Mouse (Mus musculus): ENCODE measurements around the gene Yy2. TPM values are rescaled to one million over a fixed set of nuclear protein-coding genes. Genes with fewer than 3 reads are reported as not detected.

Gene Yy2
- polyA plus RNA-seq (2014; fragmentation: Nextera tagmentation; extraction: Ambion mirVana): 7.5 and 8.1 TPM in 2 replicates

DNA sequence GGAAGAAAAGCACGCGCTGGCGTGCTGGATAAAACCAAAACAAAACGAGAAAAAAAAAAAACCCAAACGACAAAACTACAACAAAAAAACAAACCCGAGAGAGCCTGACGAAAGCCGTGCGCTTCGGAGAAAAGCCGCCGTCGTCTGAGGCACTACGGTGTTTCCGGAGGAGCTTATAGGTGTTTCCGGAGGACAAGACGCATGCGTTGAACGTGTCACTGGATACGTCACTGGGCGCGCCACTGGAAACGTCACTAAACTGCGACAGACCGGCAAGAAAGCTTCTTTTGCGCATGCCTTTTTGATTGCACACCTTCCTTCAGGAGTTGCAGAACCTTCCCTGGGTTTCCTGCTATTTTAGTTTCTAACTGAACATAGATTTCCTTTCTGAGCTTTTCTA is at the start of gene Yy2:
TSS of gene Yy2 (minus strand) at position 146 of the 400 bp plus-strand sequence.
- Histone ChIP-seq H3K4me3 (ENCODE audit: low read depth, low read length) (no peak within 1 kb of the TSS), H3K9ac (ENCODE audit: low read length) (no peak within 1 kb of the TSS), H3K27me3 (ENCODE audit: control insufficient read depth, insufficient read depth, low read length) (no peaks in the 10 kb centered on the region), H3K4me2 (ENCODE audit: low read depth, severe bottlenecking) (no peak within 1 kb of the TSS), H3K4me1 (ENCODE audit: control insufficient read depth, insufficient read depth, low read length) (no peaks in the 10 kb centered on the region), H3K9me3 (ENCODE audit: control insufficient read depth, low read length) (no peaks in the 10 kb centered on the region), H3K36me3 (ENCODE audit: control insufficient read depth, insufficient read depth, low read length) (no peaks in the 10 kb centered on the region), H3K27ac (replicated peaks; ENCODE audit: low read depth, low read length) (no peak within 1 kb of the TSS)
- WGBS: 92% methylated on average over 26 of the region's 26 CpGs
- ATAC-seq (ENCODE audit: insufficient number of reproducible peaks, low FRiP score, low TSS enrichment, low read depth): no peak
- DNase-seq (ENCODE audit: low spot score): no peak

GRCm38 (mm10) chrX:157612894-157613293 is 44.1 kb upstream of the Yy2 start:
- no peak overlapping the region for H3K9ac ChIP-seq (ENCODE audit: low read length)
- H3K4me1 ChIP-seq (ENCODE audit: control insufficient read depth, insufficient read depth, low read length): no peaks in the 10 kb centered on the region
- 24% methylated on average over 32 of the region's 32 CpGs for WGBS
- DNase-seq (ENCODE audit: low spot score) (no peak), ATAC-seq (ENCODE audit: insufficient number of reproducible peaks, low FRiP score, low TSS enrichment, low read depth) (no peak)
- no peaks in the 10 kb centered on the region for H3K9me3 ChIP-seq (ENCODE audit: control insufficient read depth, low read length)
- peak overlapping the region; percentile 28; the same call in 1 of the 2 replicates for H3K4me2 ChIP-seq (ENCODE audit: low read depth, severe bottlenecking)
- no peaks in the 10 kb centered on the region for H3K36me3 ChIP-seq (ENCODE audit: control insufficient read depth, insufficient read depth, low read length)
- H3K27ac ChIP-seq (replicated peaks; ENCODE audit: low read depth, low read length): no peak overlapping the region
- H3K27me3 ChIP-seq (ENCODE audit: control insufficient read depth, insufficient read depth, low read length): no peaks in the 10 kb centered on the region
- H3K4me3 ChIP-seq (ENCODE audit: low read depth, low read length): no peak overlapping the region

DNA sequence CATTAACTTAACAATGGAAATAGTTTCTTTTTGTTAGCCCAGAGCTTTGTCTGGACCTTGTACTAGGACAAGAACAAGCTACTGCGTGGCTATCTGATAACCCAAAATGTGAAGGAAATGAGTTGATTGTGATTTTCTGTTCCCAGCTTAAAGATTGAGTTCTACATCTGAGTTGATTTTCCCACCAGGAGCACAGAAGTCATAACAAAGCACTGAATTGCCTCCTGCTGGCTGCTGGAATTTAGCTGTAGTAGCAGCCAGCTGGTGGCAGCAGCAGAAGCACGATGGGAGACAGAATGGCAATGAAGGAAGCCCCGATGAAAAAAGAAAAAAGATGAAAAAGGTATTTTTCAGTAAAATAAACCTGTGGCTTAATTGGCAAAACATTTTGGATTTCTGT is 32.7 kb upstream of the Yy2 start:
- 19% methylated on average over 3 of the region's 3 CpGs for WGBS
- no peak overlapping the region for H3K4me3 ChIP-seq (ENCODE audit: low read depth, low read length)
- H3K27ac ChIP-seq (replicated peaks; ENCODE audit: low read depth, low read length): no peak overlapping the region
- no peak for ATAC-seq (ENCODE audit: insufficient number of reproducible peaks, low FRiP score, low TSS enrichment, low read depth)
- H3K9ac ChIP-seq (ENCODE audit: low read length): no peak overlapping the region
- H3K4me1 ChIP-seq (ENCODE audit: control insufficient read depth, insufficient read depth, low read length): peaks cover 2% of the 10 kb centered on the region; the same call in 1 of the 2 replicates
- 0 out of 2 replicates have a peak, but pooled peaks cover 2% of the 10 kb centered on the region for H3K27me3 ChIP-seq (ENCODE audit: control insufficient read depth, insufficient read depth, low read length)
- no peak overlapping the region for H3K4me2 ChIP-seq (ENCODE audit: low read depth, severe bottlenecking)
- H3K9me3 ChIP-seq (ENCODE audit: control insufficient read depth, low read length): no peaks in the 10 kb centered on the region
- H3K36me3 ChIP-seq (ENCODE audit: control insufficient read depth, insufficient read depth, low read length): no peaks in the 10 kb centered on the region
- DNase-seq (ENCODE audit: low spot score): peak; percentile 38

DNA sequence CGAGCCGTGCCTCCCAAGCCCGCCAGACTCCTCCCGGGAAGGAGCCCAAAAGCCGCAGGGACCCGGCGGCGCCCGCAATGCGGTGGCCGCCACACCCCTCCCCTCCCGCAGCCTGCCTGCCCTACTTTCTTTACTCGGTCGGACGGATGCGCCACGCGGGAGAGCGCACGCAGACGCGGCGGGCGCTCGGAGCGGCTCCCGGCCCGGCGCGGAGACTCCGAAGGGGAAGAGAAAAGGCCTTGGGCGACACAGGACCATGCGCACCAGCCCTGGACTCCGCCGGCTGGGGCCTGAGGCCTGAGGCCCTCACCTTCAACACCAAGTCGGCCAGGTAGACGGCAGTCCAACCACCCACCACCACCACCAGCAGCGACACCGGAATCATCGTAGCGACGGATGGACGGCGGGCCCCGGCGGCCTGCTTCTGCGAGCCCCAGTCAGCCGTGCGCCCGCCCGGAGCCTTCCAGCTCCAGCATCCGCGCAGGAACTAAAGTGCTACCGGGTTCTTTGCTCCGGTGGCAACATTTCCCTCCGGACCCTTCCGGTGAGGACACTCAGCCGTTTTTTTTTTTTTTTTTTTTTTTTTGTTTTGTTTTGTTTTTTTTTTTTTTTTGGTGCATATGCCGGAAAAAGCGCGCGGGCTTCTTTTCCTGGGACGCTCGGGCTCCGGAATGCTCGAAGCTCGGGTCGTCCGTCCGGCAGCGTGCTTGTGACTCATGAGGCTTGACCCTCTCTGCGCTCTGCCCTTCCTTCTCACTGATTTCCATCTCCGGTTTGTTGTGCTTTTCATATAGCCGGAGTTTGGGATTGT is 29.6 kb upstream of the Yy2 start, which contains the start of gene Mbtps2:
TSS of gene Mbtps2 (minus strand) at position 530 of the 811 bp plus-strand sequence.
- peak within 1 kb of the TSS; percentile 43; the same call in 1 of the 2 replicates for H3K4me2 ChIP-seq (ENCODE audit: low read depth, severe bottlenecking)
- no peaks in the 10 kb centered on the region for H3K9me3 ChIP-seq (ENCODE audit: control insufficient read depth, low read length)
- H3K27ac ChIP-seq (replicated peaks; ENCODE audit: low read depth, low read length): peak within 1 kb of the TSS; percentile 91
- H3K36me3 ChIP-seq (ENCODE audit: control insufficient read depth, insufficient read depth, low read length): no peaks in the 10 kb centered on the region
- peak; percentile 81 for ATAC-seq (ENCODE audit: insufficient number of reproducible peaks, low FRiP score, low TSS enrichment, low read depth)
- 0 out of 2 replicates have a peak, but pooled peaks cover 2% of the 10 kb centered on the region for H3K27me3 ChIP-seq (ENCODE audit: control insufficient read depth, insufficient read depth, low read length)
- 12% methylated on average over 66 of the region's 74 CpGs for WGBS
- peak within 1 kb of the TSS; percentile 91 for H3K9ac ChIP-seq (ENCODE audit: low read length)
- H3K4me3 ChIP-seq (ENCODE audit: low read depth, low read length): peak within 1 kb of the TSS; percentile 53
- H3K4me1 ChIP-seq (ENCODE audit: control insufficient read depth, insufficient read depth, low read length): peaks cover 2% of the 10 kb centered on the region; the same call in 1 of the 2 replicates
- DNase-seq (ENCODE audit: low spot score): peak; percentile 73

- no peaks in the 10 kb centered on the region for H3K9me3 ChIP-seq (ENCODE audit: control insufficient read depth, low read length)
- no peak for ATAC-seq (ENCODE audit: insufficient number of reproducible peaks, low FRiP score, low TSS enrichment, low read depth)
- peak overlapping the region; percentile 91 for H3K9ac ChIP-seq (ENCODE audit: low read length)
- H3K4me3 ChIP-seq (ENCODE audit: low read depth, low read length): peak overlapping the region; percentile 53
- DNase-seq (ENCODE audit: low spot score): peak; percentile 22
- peak overlapping the region; percentile 91 for H3K27ac ChIP-seq (replicated peaks; ENCODE audit: low read depth, low read length)
- H3K4me2 ChIP-seq (ENCODE audit: low read depth, severe bottlenecking): peak overlapping the region; percentile 43
- H3K4me1 ChIP-seq (ENCODE audit: control insufficient read depth, insufficient read depth, low read length): peaks cover 2% of the 10 kb centered on the region; the same call in 1 of the 2 replicates
- H3K36me3 ChIP-seq (ENCODE audit: control insufficient read depth, insufficient read depth, low read length): no peaks in the 10 kb centered on the region
- 0 out of 2 replicates have a peak, but pooled peaks cover 2% of the 10 kb centered on the region for H3K27me3 ChIP-seq (ENCODE audit: control insufficient read depth, insufficient read depth, low read length)
- 17% methylated on average over 17 of the region's 17 CpGs for WGBS
Measured at GRCm38 (mm10) chrX:157597585-157598185, 28.9 kb upstream of the Yy2 start.

GRCm38 (mm10) chrX:157596802-157597201 is 28.0 kb upstream of the Yy2 start:
- 79% methylated on average over 5 of the region's 5 CpGs for WGBS
- H3K9ac ChIP-seq (ENCODE audit: low read length): 0 out of 2 replicates have a peak overlapping the region, but pooled peaks have one; percentile 19
- ATAC-seq (ENCODE audit: insufficient number of reproducible peaks, low FRiP score, low TSS enrichment, low read depth): no peak
- peaks cover 2% of the 10 kb centered on the region; the same call in 1 of the 2 replicates for H3K4me1 ChIP-seq (ENCODE audit: control insufficient read depth, insufficient read depth, low read length)
- no peaks in the 10 kb centered on the region for H3K9me3 ChIP-seq (ENCODE audit: control insufficient read depth, low read length)
- H3K4me2 ChIP-seq (ENCODE audit: low read depth, severe bottlenecking): peak overlapping the region; percentile 43
- H3K27me3 ChIP-seq (ENCODE audit: control insufficient read depth, insufficient read depth, low read length): 0 out of 2 replicates have a peak, but pooled peaks cover 2% of the 10 kb centered on the region
- H3K27ac ChIP-seq (replicated peaks; ENCODE audit: low read depth, low read length): no peak overlapping the region
- no peak for DNase-seq (ENCODE audit: low spot score)
- H3K36me3 ChIP-seq (ENCODE audit: control insufficient read depth, insufficient read depth, low read length): no peaks in the 10 kb centered on the region
- no peak overlapping the region; the same call in 1 of the 2 replicates for H3K4me3 ChIP-seq (ENCODE audit: low read depth, low read length)

DNA sequence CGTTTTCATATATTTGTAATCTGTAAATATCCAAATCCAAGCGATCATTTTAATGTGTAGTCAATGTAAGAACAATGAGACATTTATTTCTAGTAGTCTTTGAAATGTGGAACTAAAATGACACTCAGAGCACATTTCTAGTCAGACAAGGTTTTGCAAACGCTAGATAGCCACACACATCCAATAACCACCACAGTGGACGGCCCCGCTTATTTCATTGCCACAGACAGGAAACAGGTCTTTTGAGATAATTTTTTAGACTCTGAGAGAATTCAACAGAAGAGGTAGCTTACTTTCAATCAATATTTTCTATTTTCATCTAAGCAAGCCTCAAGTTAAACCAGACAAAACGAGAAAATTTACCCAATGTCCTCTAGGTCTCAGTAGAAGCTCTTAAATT is 27.1 kb upstream of the Yy2 start:
- DNase-seq (ENCODE audit: low spot score): no peak
- H3K9ac ChIP-seq (ENCODE audit: low read length): no peak overlapping the region
- no peaks in the 10 kb centered on the region for H3K36me3 ChIP-seq (ENCODE audit: control insufficient read depth, insufficient read depth, low read length)
- H3K27me3 ChIP-seq (ENCODE audit: control insufficient read depth, insufficient read depth, low read length): 0 out of 2 replicates have a peak, but pooled peaks cover 2% of the 10 kb centered on the region
- H3K4me1 ChIP-seq (ENCODE audit: control insufficient read depth, insufficient read depth, low read length): peaks cover 2% of the 10 kb centered on the region; the same call in 1 of the 2 replicates
- H3K27ac ChIP-seq (replicated peaks; ENCODE audit: low read depth, low read length): no peak overlapping the region
- H3K9me3 ChIP-seq (ENCODE audit: control insufficient read depth, low read length): no peaks in the 10 kb centered on the region
- no peak for ATAC-seq (ENCODE audit: insufficient number of reproducible peaks, low FRiP score, low TSS enrichment, low read depth)
- WGBS: 88% methylated on average over 6 of the region's 6 CpGs
- H3K4me3 ChIP-seq (ENCODE audit: low read depth, low read length): no peak overlapping the region
- no peak overlapping the region for H3K4me2 ChIP-seq (ENCODE audit: low read depth, severe bottlenecking)

DNA sequence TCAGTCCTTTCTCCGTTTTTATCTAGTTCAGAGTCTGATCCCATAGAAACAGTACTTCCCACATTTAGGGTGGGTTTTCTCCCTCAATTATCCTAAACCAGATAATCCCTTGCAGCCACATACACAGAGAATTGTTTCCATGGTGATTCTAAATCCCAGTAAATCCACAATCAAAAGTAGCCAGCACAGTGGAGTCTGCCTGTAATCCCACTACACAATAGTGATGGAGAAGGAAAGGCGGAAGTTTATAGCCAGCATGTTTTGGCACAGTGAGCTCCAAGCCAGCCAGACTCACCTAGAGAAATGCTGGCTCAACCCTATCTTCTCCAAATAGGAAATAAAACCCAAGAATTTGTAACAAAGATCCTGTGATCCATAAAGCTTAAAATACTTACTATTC is 25.8 kb upstream of the Yy2 start:
- H3K9ac ChIP-seq (ENCODE audit: low read length): no peak overlapping the region
- 81% methylated on average over 2 of the region's 2 CpGs for WGBS
- ATAC-seq (ENCODE audit: insufficient number of reproducible peaks, low FRiP score, low TSS enrichment, low read depth) (no peak), DNase-seq (ENCODE audit: low spot score) (no peak)
- H3K27me3 ChIP-seq (ENCODE audit: control insufficient read depth, insufficient read depth, low read length): 0 out of 2 replicates have a peak, but pooled peaks cover 2% of the 10 kb centered on the region
- H3K4me2 ChIP-seq (ENCODE audit: low read depth, severe bottlenecking): no peak overlapping the region
- peaks cover 2% of the 10 kb centered on the region; the same call in 1 of the 2 replicates for H3K4me1 ChIP-seq (ENCODE audit: control insufficient read depth, insufficient read depth, low read length)
- H3K36me3 ChIP-seq (ENCODE audit: control insufficient read depth, insufficient read depth, low read length): no peaks in the 10 kb centered on the region
- H3K4me3 ChIP-seq (ENCODE audit: low read depth, low read length): no peak overlapping the region
- no peaks in the 10 kb centered on the region for H3K9me3 ChIP-seq (ENCODE audit: control insufficient read depth, low read length)
- H3K27ac ChIP-seq (replicated peaks; ENCODE audit: low read depth, low read length): no peak overlapping the region
